Mouse (Mus musculus) CH12.LX (cell line): ENCODE measurements around the gene Gm45521. TPM values are rescaled to one million over a fixed set of nuclear protein-coding genes. Genes with fewer than 3 reads are reported as not detected.

ENCODE experiments used
- DNase-seq: peaks from one replicate; pipeline ENCODE4 v3.0.0-alpha.2; 2013; ENCODE audit errors: extremely low read depth
- H3K27ac ChIP-seq: 2 replicates; pipeline ENCODE4 v1.5.1; 2012; ENCODE audit warnings: low read depth, mild to moderate bottlenecking, control low read depth, moderate library complexity; ENCODE audit not compliant: insufficient read depth
- H3K27me3 ChIP-seq: replicated peaks from 2 replicates; pipeline ENCODE3; 2012; ENCODE audit warnings: inconsistent platforms
- H3K36me3 ChIP-seq, 2 experiments: replicated peaks in 1 of 2; 2 replicates each; pipeline versions ENCODE3 to v1.6.1; 2012; ENCODE audit warnings: inconsistent platforms in 1 of 2, low read length in 1 of 2, mild to moderate bottlenecking in 1 of 2, mixed read lengths in 1 of 2, moderate library complexity in 1 of 2; ENCODE audit not compliant: control insufficient read depth in 1 of 2, insufficient read depth in 1 of 2
- H3K4me1 ChIP-seq, 2 experiments: 2 replicates each; pipeline ENCODE4 v1.6.1; 2012; ENCODE audit warnings: inconsistent platforms in 1 of 2, moderate library complexity in 1 of 2; ENCODE audit not compliant: insufficient read depth in 2 of 2, control insufficient read depth in 1 of 2
- H3K4me2 ChIP-seq: 2 replicates; pipeline ENCODE4 v1.6.1; 2012; ENCODE audit warnings: low read depth, mild to moderate bottlenecking, control low read depth; ENCODE audit not compliant: poor library complexity, insufficient read depth, severe bottlenecking
- H3K4me3 ChIP-seq, 3 experiments: fragments of 150-350 bp in 1 of 3; sonication (generic) in 1 of 3; replicated peaks in 1 of 3; 2 replicates each; pipeline versions ENCODE3 to v1.5.1; 2011 to 2012; ENCODE audit warnings: low read depth in 2 of 3, low read length in 2 of 3, mild to moderate bottlenecking in 2 of 3, moderate library complexity in 2 of 3, control low read depth in 1 of 3, improper control_type of control experiment in 1 of 3, inconsistent platforms in 1 of 3, mixed read lengths in 1 of 3; ENCODE audit not compliant: poor library complexity in 1 of 3
- H3K79me2 ChIP-seq: replicated peaks from 2 replicates; pipeline ENCODE4 v1.6.1; 2012; ENCODE audit warnings: mild to moderate bottlenecking, moderate library complexity; ENCODE audit not compliant: control insufficient read depth, poor library complexity, insufficient read depth, severe bottlenecking; ENCODE audit errors: extremely low read depth
- H3K9ac ChIP-seq: 2 replicates; pipeline ENCODE4 v1.6.1; 2012; ENCODE audit warnings: low read depth, mild to moderate bottlenecking, control low read depth, moderate library complexity; ENCODE audit not compliant: insufficient read depth
- H3K9me3 ChIP-seq: replicated peaks from 2 replicates; pipeline ENCODE3; 2012; ENCODE audit warnings: low read length, inconsistent platforms, mixed read lengths
- CHD1 ChIP-seq: IDR thresholded peaks from 2 replicates; pipeline ENCODE4 v1.6.1; 2012; ENCODE audit warnings: low read depth, low read length, improper control_type of control experiment, inconsistent platforms
- CTCF ChIP-seq, 2 experiments: IDR thresholded peaks in 1 of 2; conservative IDR thresholded peaks in 1 of 2; 2 replicates each; pipeline ENCODE4 v1.5.1; 2011 to 2012; ENCODE audit warnings: low read depth in 2 of 2, low read length in 2 of 2, improper control_type of control experiment in 1 of 2, inconsistent platforms in 1 of 2, mild to moderate bottlenecking in 1 of 2, moderate library complexity in 1 of 2
- E2F4 ChIP-seq: IDR thresholded peaks from 2 replicates; pipeline ENCODE4 v1.6.1; 2011; ENCODE audit warnings: low read depth, low read length, improper control_type of control experiment; ENCODE audit not compliant: insufficient replicate concordance
- ELF1 ChIP-seq: IDR thresholded peaks from 2 replicates; pipeline ENCODE4 v1.6.1; 2014; ENCODE audit warnings: low read depth, mild to moderate bottlenecking, inconsistent platforms, low read length, improper control_type of control experiment
- EP300 ChIP-seq: IDR thresholded peaks from 2 replicates; pipeline ENCODE4 v1.6.1; 2011; ENCODE audit warnings: low read length, improper control_type of control experiment
- ETS1 ChIP-seq: conservative IDR thresholded peaks from 2 replicates; pipeline ENCODE4 v1.6.1; 2012; ENCODE audit warnings: low read depth, mild to moderate bottlenecking, inconsistent platforms, low read length, improper control_type of control experiment, moderate library complexity
- GABPA ChIP-seq: IDR thresholded peaks from 2 replicates; pipeline ENCODE4 v1.6.1; 2012; ENCODE audit warnings: low read depth, low read length, improper control_type of control experiment, inconsistent platforms; ENCODE audit not compliant: insufficient replicate concordance
- HCFC1 ChIP-seq: IDR thresholded peaks from 2 replicates; pipeline ENCODE4 v1.6.1; 2012; ENCODE audit warnings: low read depth, mild to moderate bottlenecking, inconsistent platforms, low read length, improper control_type of control experiment
- IRF4 ChIP-seq: IDR thresholded peaks from 2 replicates; pipeline ENCODE4 v1.6.1; 2014; ENCODE audit warnings: low read depth, mild to moderate bottlenecking, inconsistent platforms, low read length, improper control_type of control experiment
- JUN ChIP-seq: IDR thresholded peaks from 2 replicates; pipeline ENCODE4 v1.6.1; 2011; ENCODE audit warnings: low read depth, mild to moderate bottlenecking, low read length, improper control_type of control experiment, moderate library complexity; ENCODE audit not compliant: insufficient read depth
- JUND ChIP-seq: conservative IDR thresholded peaks from 2 replicates; pipeline ENCODE4 v1.6.1; 2011; ENCODE audit warnings: low read depth, low read length, improper control_type of control experiment
- KAT2A ChIP-seq: IDR thresholded peaks from 2 replicates; pipeline ENCODE4 v1.6.1; 2012; ENCODE audit warnings: low read length, improper control_type of control experiment, inconsistent platforms; ENCODE audit not compliant: insufficient replicate concordance
- MAFK ChIP-seq: IDR thresholded peaks from 2 replicates; pipeline ENCODE4 v1.6.1; 2011; ENCODE audit warnings: low read length, improper control_type of control experiment; ENCODE audit not compliant: insufficient replicate concordance
- MAX ChIP-seq: IDR thresholded peaks from 2 replicates; pipeline ENCODE4 v1.6.1; 2011; ENCODE audit warnings: low read length, improper control_type of control experiment
- MAZ ChIP-seq: IDR thresholded peaks from 2 replicates; pipeline ENCODE4 v1.6.1; 2012; ENCODE audit warnings: low read depth, mild to moderate bottlenecking, inconsistent platforms, low read length, improper control_type of control experiment, moderate library complexity
- MYC ChIP-seq: IDR thresholded peaks from 2 replicates; pipeline ENCODE4 v1.6.1; 2011; ENCODE audit warnings: low read depth, mild to moderate bottlenecking, improper control_type of control experiment, low read length
- NELFE ChIP-seq: IDR thresholded peaks from 2 replicates; pipeline ENCODE4 v1.6.1; 2011; ENCODE audit warnings: low read depth, low read length, improper control_type of control experiment
- NRF1 ChIP-seq: IDR thresholded peaks from 2 replicates; pipeline ENCODE4 v1.6.1; 2014; ENCODE audit warnings: low read depth, mild to moderate bottlenecking, inconsistent platforms, low read length, improper control_type of control experiment, moderate library complexity
- PAX5 ChIP-seq: IDR thresholded peaks from 2 replicates; pipeline ENCODE4 v1.6.1; 2012; ENCODE audit warnings: low read length, inconsistent platforms, mixed read lengths
- POLR2A ChIP-seq: IDR thresholded peaks from 2 replicates; pipeline ENCODE4 v1.6.1; 2011; ENCODE audit warnings: low read depth, mild to moderate bottlenecking, improper control_type of control experiment, low read length
- POLR2AphosphoS2 ChIP-seq: IDR thresholded peaks from 2 replicates; pipeline ENCODE4 v1.6.1; 2011; ENCODE audit warnings: low read depth, low read length, improper control_type of control experiment
- RCOR1 ChIP-seq: conservative IDR thresholded peaks from 2 replicates; pipeline ENCODE4 v1.6.1; 2012; ENCODE audit warnings: low read depth, mild to moderate bottlenecking, inconsistent platforms, low read length, improper control_type of control experiment
- SMC3 ChIP-seq: IDR thresholded peaks from 2 replicates; pipeline ENCODE4 v1.6.1; 2011; ENCODE audit warnings: low read depth, low read length, improper control_type of control experiment
- TBP ChIP-seq: conservative IDR thresholded peaks from 2 replicates; pipeline ENCODE4 v1.6.1; 2011; ENCODE audit warnings: low read depth, low read length, improper control_type of control experiment
- UBTF ChIP-seq: IDR thresholded peaks from 2 replicates; pipeline ENCODE4 v1.6.1; 2012; ENCODE audit warnings: low read depth, mild to moderate bottlenecking, inconsistent platforms, low read length, improper control_type of control experiment, moderate library complexity
- USF1 ChIP-seq: IDR thresholded peaks from 2 replicates; pipeline ENCODE4 v1.6.1; 2014; ENCODE audit warnings: low read depth, mild to moderate bottlenecking, inconsistent platforms, low read length, improper control_type of control experiment
- USF2 ChIP-seq: conservative IDR thresholded peaks from 2 replicates; pipeline ENCODE4 v1.6.1; 2011; ENCODE audit warnings: low read depth, low read length, improper control_type of control experiment
- ZC3H11A ChIP-seq: IDR thresholded peaks from 2 replicates; pipeline ENCODE4 v1.6.1; 2012; ENCODE audit warnings: low read depth, mild to moderate bottlenecking, inconsistent platforms, low read length, improper control_type of control experiment
- ZKSCAN1 ChIP-seq: IDR thresholded peaks from 2 replicates; pipeline ENCODE4 v1.6.1; 2012; ENCODE audit warnings: low read depth, inconsistent platforms, low read length, improper control_type of control experiment, borderline replicate concordance
- ZMIZ1 ChIP-seq: IDR thresholded peaks from 2 replicates; pipeline ENCODE4 v1.6.1; 2012; ENCODE audit warnings: low read depth, mild to moderate bottlenecking, inconsistent platforms, low read length, improper control_type of control experiment
- dilution Hi-C: fragments of 300-500 bp; cut with MboI; formaldehyde crosslinking; loops from 2 replicates; pipeline ENCODE4 v1.14.3; 2020; ENCODE audit warnings: low sequenced_read_pairs; ENCODE audit not compliant: extremely low pct_unique_long_range_greater_than_20kb, extremely low pct_ligation_motif_present
- in situ Hi-C: fragments of 300-500 bp; cut with MboI; formaldehyde crosslinking; loops from 3 replicates; pipeline ENCODE4 v1.14.3; 2019; ENCODE audit warnings: low sequenced_read_pairs, low pct_ligation_motif_present, low pct_unique_long_range_greater_than_20kb, mixed read lengths
- polyA plus RNA-seq: library from polyadenylated mRNA; unstranded; fragments of >175 nt; gene quantifications from 2 replicates; pipeline ENCODE4 v1.2.1, GENCODE M21; 2012; ENCODE audit warnings: low read depth; ENCODE audit not compliant: insufficient read length
- total RNA-seq, 2 experiments: library from RNA; depleted of rRNA; stranded (reverse); fragments of 300-350 nt in 1 of 2; fragments of >200 nt in 1 of 2; gene quantifications; 2 replicates each; pipeline ENCODE4 v1.2.3; 2012 to 2014

Gm45521 gene
- total and polyA plus RNA-seq, 3 experiments: not detected

- no peak for DNase-seq
- in situ Hi-C loops (loop anchor here (10.0 kb wide), 2 partner anchors 177 to 183 kb away; partner anchors contain the start of genes Flnb and Pdhb), dilution Hi-C loops (no loop called here)
- TF ChIP-seq USF2 (no peak), MYC (peak; percentile 71), MAX (peak; percentile 77)
- H3K27me3 ChIP-seq: no peaks in the 10 kb centered on the region
- peak overlapping the region in 2 of 3 experiments; percentile 56 to 68 for H3K4me3 ChIP-seq
- H3K4me2 ChIP-seq: peak overlapping the region; percentile 30; the same call in 1 of the 2 replicates
- H3K9me3 ChIP-seq: no peaks in the 10 kb centered on the region
- no peak overlapping the region for H3K27ac ChIP-seq
- no peak overlapping the region; the same call in 1 of the 2 replicates for H3K9ac ChIP-seq
- H3K79me2 ChIP-seq: no peaks in the 10 kb centered on the region
- H3K4me1 ChIP-seq: peaks cover 54 to 77% of the 10 kb centered on the region in 2 experiments
- H3K36me3 ChIP-seq: peaks cover 0 to 39% of the 10 kb centered on the region in 2 experiments
These were observed 35.1 kb downstream of the Gm45521 start for GRCm38 (mm10) chr14:7992158-7992557.

- dilution Hi-C loops (no loop called here), in situ Hi-C loops (loop anchor here (10.0 kb wide), 2 partner anchors 180 kb away; partner anchors contain the start of genes Flnb and Pdhb)
- Histone ChIP-seq H3K27ac (peak within 1 kb of the TSS; percentile 77), H3K4me2 (peak within 1 kb of the TSS; percentile 80), H3K4me3 (peak within 1 kb of the TSS; percentile 51 to 68 (median 56)), H3K9me3 (no peaks in the 10 kb centered on the region), H3K9ac (peak within 1 kb of the TSS; percentile 36; the same call in 1 of the 2 replicates), H3K79me2 (no peaks in the 10 kb centered on the region), H3K36me3 (peaks cover 0 to 23% of the 10 kb centered on the region in 2 experiments), H3K27me3 (no peaks in the 10 kb centered on the region), H3K4me1 (peaks cover 56 to 67% of the 10 kb centered on the region in 2 experiments)
- peak; percentile 86 for DNase-seq
- TF ChIP-seq ZKSCAN1: no peak
- no peak for TF ChIP-seq HCFC1
- peak; percentile 57; the same call in 1 of the 2 replicates for TF ChIP-seq ZMIZ1
- 0 out of 2 replicates have a peak, but pooled peaks have one; percentile 16 for TF ChIP-seq RCOR1
- no peak for TF ChIP-seq CHD1
- TF ChIP-seq MAX: peak; percentile 75
- TF ChIP-seq USF1: peak; percentile 12; the same call in 1 of the 2 replicates
- peak; percentile 40 for TF ChIP-seq ELF1
- TF ChIP-seq TBP: 0 out of 2 replicates have a peak, but pooled peaks have one; percentile 44
- TF ChIP-seq MYC: 0 out of 2 replicates have a peak, but pooled peaks have one; percentile 42
- no peak; the same call in 1 of the 2 replicates for TF ChIP-seq NRF1
- peak; percentile 89 for TF ChIP-seq SMC3
- 0 out of 2 replicates have a peak, but pooled peaks have one; percentile 36 for TF ChIP-seq POLR2A
- TF ChIP-seq MAZ: peak; percentile 60; the same call in 1 of the 2 replicates
- 0 out of 2 replicates have a peak, but pooled peaks have one; percentile 64 for TF ChIP-seq EP300
- TF ChIP-seq POLR2AphosphoS2: no peak
- TF ChIP-seq MAFK: peak; percentile 27; the same call in 1 of the 2 replicates
- TF ChIP-seq CTCF (conservative IDR thresholded peaks at IDR 0.05 in 1 of 2, IDR thresholded peaks at IDR 0.05 in 1 of 2; ENCODE audit: low read depth in 2 of 2, low read length in 2 of 2): peak; percentile 15 to 81; a peak in 2 of 4 replicates
- TF ChIP-seq GABPA: no peak
- TF ChIP-seq JUN: 0 out of 2 replicates have a peak, but pooled peaks have one; percentile 20
- TF ChIP-seq ZC3H11A: no peak
- TF ChIP-seq ETS1: peak; percentile 97
- no peak for TF ChIP-seq E2F4
- peak; percentile 75 for TF ChIP-seq IRF4
- TF ChIP-seq NELFE: no peak
- no peak for TF ChIP-seq UBTF
- 0 out of 2 replicates have a peak, but pooled peaks have one; percentile 41 for TF ChIP-seq KAT2A
- no peak for TF ChIP-seq JUND
- TF ChIP-seq PAX5: no peak
These were observed 37.2 kb downstream of the Gm45521 start, which contains the start of gene Dnase1l3 for GRCm38 (mm10) chr14:7994271-7994767. Gene Dnase1l3, minus strand, starts transcription at chr14:7994573.
